Mouse (Mus musculus) MEL-GATA-1-ER (cell line): ENCODE results near the gene Cers3.

ENCODE experiments used
- DNase-seq: peaks from one replicate; pipeline ENCODE4 v3.0.0-alpha.2; 2012; ENCODE audit warnings: low read depth; ENCODE audit errors: extremely low read depth

Cers3 gene

DNA sequence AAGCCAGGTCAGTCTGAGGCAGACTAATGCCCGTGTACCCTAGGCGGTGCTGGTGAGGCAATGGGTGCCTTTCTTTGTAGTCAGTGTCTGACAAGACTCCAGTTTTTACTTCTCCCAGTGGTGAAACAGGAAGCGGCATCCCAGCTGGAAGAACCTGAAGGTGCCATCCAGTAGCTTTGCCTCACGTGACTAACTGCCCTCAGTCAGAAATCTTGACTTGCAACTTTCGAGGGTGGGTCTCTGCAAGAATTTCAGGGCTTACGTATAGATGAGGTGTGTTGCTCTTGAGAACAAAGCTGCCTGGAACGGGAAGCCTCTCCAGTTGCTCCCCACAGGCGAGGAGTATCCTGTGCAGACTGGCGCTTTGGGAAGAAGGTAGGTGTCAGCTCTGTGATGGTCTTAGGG lies at the start of gene Cers3:
Gene Cers3 (plus strand): TSS at position 128 of the 405 bp plus-strand sequence.
- DNase-seq, result no peak

DNA sequence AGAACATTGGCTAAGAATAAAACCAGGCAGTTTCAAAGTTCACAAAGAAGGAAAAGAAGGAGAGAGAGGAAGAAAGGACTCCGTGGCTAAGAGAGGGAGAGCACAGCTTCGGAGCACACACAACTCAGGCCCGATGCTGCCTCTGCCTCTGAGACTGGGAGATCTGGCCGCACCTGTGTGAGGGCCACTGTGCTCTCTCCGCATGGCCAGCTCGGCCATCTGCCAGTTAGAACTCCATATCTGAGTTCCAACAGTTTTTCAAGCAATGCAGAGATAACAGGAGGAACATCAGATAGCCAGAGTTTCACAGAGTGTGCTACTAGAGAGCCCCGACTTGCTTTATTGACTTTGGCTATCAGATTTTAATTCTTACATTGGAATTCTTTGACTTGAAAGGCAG lies 48.8 kb upstream of the Cers3 start:
- no peak for DNase-seq

DNA sequence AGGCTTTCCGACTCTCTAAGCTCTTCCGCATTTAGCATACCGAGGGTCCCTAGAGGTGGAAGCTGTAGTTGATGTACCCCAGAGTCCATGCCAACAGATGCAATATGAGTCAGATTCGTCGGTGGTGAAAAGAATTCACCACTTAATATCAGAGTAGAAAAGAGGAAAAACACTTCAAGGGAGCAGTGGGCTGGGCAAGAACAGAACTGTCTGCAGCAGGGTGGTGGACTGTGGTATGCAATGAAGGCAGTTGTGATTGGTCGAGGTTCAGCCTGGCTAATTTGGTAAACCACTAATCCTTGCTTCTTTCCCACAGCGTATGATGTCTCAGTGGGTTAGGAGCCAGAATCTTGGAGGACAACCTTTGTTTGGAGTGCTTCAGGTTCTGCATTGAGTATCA lies 40.6 kb upstream of the Cers3 start:
- no peak for DNase-seq

DNA sequence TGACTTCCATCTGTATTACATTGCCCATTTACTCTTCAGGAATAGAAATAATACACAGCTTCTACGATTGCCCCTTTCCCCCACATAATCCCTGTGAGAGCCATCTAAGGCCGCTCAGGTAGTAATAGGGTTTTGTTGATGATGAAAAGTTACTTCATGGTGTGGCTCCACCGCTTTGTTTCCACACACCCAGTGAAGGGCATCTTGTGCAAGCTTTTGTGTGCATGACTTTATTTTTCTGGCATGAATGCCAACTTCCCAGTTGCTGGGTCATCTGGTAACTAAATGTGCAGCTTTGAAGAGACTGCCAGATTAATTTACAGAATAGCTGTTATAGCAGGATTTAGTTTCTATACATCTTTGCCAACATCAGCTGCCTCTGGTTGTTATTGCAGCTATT lies 38.7 kb upstream of the Cers3 start:
- DNase-seq, result no peak

DNA sequence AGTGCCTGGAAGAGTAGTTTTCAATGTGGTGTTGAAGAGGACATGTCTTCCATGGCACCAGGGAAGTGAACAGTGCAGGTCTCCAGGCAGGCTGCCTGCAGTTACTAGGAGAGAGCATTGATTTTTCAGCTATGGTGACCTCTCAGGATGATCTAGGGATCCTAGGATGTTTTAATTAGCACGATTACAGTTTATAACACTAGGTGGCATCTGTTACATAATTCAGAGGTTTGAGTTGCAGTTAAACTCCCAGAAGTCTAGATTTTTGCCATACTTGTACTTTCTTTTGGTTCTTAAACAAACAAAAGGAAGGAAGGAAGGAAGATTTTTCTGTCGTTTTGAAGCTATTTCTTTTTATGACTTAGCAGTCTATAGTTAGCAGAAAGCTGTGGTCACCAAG lies 32.1 kb upstream of the Cers3 start:
- DNase-seq, result no peak

DNA sequence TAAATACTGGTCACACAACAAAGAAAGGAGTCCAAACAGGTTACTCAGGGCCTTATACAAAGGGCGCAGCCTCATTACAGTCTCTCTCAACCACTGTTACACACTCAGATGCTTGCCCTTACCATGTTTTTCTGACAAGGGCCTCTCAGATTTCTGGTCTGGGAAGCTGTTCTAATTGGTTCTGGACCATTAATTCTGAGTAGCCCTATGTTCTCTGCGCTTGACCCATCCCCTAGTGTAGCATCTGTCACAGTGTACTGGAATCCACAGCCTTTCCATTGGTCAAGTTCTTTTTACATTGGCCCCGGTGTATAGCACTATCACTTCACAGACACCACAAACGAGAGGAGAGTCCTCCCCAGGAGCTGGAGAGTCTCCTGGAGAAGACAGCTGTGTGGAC lies 18.8 kb upstream of the Cers3 start:
- no peak for DNase-seq

DNA sequence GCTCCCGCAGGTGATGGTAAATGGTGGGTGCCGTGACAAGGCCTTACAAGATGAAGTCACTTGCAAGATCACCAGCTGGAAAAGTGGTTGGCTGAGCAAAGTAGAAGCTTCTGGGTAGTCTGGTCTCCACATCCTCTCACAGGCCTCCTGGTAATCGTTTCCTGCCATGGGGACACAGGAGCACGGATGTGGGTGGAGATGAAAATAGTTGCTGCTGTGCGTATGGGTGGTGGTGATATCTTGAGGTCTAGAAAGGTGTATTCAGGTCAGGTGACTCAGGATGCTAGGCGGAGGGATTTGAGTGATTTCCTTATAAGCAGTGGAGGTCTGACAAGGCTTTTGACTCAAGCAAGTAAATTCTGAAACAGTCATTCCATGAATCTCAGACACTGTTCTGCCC lies 18.4 kb upstream of the Cers3 start:
- DNase-seq, result no peak

DNA sequence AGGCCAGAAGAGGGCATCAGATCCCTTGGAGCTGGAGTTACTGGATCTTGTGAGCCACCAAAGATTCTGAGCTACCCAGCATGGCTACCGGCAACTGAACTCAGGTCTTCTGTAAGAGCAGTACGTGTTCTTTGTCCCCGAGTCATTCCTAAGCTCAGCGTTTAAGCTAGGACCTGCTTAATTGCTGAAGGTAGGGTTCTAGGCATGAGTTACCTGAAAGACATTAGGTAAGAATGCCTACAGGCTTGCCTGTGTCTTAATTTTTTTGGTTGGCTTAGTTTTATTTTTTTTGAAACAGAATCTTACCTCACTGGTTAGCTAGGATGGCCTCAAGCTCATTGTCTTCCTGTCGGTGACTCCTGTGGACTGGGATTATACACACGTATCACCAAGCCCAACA lies 15.2 kb upstream of the Cers3 start:
- DNase-seq, result no peak

DNA sequence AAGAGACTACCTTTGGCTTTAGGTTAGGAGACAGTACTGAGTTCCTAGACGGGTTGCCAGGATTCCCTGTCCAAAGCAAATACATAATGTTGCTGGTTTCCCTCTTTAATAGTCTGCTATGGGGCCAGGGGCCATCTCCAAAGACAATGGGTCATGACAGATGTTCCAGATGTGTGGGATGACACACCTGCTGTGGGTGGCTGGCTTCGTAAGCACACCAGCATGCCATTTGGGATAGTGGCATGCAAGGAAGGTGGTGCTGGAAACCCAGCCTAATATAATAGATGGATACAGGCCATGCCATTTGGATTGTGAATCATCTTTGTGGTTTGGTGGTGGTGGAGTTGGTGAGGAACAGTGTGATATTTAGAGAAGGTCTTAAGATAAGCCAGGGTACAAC lies 14.1 kb upstream of the Cers3 start:
- no peak for DNase-seq

DNA sequence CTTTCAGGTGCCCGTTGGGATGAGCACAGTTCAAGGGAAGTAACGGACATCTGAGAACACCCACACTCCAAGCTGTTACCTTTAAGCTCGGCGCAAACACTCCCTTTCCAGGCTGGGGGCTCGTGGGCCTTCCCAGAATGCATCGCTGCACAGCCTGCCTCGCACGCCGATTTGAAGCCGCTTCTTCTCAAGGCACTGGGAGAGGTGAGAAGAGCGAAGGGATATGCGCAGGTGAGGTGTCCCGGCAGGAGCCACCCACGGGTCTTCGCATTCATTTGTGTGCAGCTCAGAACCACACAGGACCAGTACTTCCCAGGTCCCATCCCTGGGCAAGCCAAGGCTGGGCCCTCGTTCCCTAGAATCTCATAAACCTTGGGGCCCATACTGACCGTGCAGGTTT lies 9.9 kb upstream of the Cers3 start:
- no peak for DNase-seq

DNA sequence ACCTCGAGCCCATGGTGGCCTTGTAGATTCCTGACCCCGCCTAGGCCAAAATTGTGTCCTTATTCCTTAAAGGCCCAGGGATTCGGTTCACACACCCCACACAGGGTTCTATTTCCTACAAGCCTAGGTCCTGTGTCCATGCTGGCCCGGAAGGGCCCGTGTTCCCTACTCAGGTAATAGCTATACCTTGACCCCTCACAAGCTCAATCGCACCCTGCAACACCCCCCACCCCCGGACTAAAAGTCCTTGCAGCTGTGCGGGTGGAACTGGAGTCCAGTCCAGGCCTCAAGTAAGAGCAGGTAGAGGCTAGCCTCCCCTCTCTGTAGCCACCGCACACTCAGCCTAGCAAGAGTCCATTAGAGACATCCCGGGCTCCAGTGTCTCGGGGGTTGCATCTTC lies 9.4 kb upstream of the Cers3 start:
- no peak for DNase-seq

DNA sequence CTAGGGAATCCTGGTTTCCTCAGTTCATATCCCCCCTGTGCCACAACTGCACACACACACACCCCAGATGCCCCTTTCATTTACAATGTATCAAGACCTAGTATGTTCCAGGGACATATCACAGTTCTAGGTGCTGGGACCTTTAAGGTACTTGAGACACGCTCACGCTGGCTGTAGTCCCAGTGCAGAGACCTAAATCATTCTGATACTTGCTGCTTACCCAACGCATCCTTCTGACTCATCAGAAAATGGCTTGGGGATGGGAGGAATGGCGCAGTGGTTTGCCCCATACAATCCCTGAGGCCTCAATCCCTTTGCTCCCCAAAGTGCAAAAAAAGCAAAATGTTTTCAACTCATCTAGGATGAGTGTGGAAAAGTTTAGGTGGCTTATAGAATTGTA lies 8.8 kb upstream of the Cers3 start:
- DNase-seq, result no peak

DNA sequence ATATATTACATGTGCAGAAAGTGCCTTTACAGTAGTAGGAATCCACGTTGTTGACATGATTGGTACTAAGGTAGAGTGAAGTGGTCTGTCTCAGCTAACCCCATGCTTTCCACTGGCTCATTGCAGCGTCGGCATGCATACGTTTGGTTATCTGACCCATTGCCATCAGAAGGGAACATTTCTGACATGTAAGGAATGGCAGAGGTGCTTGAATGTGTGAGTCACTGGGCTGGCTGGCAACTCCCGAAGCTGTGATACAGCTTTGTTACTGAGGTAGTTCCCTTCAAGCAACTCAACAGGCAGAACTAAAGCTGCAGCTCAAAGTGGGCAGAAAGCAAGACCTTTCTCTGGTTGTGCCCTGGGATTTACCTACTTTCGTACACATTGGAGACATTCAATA lies 8.3 kb upstream of the Cers3 start:
- no peak for DNase-seq

DNA sequence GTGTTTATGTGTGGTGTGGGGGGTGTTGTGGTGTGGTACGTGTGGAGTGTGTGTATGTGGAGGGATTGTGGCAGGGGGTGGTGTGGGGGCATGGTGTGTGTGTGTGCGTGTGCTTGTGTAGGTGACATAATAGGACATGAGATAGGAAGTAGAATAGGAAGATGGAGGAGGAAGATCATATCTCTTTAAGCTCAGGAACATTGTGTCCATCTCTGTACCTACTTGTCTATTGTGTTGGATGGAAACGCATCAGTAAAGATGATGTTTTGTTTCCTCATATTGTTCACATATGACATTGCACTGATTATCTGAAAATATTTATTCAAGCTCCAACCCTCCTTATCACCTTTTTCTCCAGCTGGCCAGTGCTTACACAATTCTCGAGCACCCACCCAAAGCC lies 5.9 kb upstream of the Cers3 start:
- no peak for DNase-seq

DNA sequence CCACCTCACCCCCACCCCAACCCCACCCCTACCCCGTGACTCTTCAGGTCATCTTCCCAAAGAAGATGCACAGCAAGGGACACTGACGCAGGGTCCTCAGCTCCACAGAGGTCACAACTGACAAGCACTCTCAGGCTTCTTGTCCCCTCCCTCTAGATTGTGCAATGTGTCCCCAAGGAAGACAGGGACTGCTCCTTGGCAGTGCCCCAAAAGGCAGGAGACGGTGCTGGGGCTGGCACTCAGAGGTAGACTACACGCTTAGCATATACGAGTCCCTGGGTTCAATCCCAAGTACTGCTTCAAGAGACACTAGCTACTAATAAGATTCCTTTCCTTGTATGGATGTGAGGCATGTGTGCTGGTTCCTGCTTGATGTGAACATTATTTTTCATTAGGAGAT lies 2.3 kb upstream of the Cers3 start:
- DNase-seq, result no peak

DNA sequence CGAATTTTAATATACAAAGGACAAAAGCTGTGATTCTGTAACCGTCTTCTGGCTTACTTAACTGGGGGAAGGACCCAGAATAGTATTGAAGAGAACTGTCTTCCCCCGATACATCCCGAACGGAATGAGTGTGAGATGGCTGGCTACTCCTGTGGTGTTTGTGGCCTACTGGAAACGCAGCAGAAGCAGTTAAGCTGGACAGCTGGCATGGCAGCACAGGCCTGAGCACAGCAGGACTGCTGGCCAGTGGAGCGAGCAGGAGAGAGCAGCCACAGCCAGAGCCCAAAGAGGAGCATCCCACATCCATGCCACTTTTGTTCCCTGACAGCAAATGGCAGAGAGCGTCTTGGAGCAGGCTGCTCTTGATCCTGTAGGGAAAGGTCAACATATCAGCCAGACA lies 1.9 kb upstream of the Cers3 start:
- DNase-seq, result no peak

DNA sequence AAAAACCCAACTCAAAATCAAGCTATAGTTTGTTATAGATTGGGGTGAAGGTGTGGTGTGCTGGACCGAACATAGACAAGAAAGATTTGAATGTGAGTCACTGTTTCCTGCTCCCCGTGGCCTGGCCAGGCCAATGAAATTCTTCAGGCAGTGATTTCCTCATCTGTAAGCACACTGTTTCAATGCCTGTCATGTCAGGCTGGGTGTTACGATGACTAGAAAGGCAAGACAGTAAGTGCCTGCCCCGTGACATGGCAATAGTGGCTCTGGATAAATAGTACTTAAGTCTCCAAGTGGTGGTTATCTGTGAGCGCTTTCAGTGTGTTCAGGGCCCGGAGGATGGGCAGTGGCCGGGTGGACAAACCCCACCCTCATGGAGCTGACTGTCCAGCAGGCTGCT lies 3.7 kb downstream of the Cers3 start:
- DNase-seq, result no peak

DNA sequence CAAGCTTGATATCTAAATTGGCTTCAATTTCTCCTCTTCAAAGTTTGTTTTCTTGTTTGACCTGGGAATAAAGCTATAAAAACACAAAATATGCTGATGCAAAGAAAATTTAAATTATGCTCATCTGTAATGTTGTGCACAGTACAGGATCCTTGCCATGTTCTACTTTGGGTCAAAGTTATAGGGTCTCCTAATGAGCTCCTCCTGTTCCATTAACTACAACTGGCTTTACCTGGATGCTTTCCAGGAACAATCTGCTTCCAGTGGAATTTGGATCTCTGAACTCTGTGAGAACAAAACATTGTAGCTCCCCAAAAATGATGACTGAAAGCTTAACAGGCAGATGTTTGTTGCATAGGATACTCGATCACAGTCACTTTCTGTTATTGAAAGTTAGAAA lies 6.7 kb downstream of the Cers3 start:
- DNase-seq, result no peak

DNA sequence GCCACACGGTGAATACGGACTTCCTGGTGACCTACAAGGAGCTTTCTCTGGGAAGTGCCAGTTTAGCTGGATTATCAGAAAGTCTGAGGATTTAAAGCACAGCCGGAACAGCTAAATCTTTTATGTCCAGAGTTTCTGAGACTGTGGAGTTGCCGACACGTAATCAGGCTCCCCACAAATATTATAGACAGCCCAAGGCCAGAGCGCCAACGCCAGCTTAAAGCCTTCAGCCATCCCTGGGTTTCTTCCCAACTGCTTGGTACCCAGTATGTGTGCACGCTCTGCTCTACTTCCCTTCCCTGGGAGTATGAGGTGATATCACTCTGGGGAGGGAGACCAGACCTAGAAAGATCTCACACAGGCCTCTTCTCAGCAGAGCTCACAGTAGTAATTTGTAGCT lies 10.5 kb downstream of the Cers3 start:
- no peak for DNase-seq

DNA sequence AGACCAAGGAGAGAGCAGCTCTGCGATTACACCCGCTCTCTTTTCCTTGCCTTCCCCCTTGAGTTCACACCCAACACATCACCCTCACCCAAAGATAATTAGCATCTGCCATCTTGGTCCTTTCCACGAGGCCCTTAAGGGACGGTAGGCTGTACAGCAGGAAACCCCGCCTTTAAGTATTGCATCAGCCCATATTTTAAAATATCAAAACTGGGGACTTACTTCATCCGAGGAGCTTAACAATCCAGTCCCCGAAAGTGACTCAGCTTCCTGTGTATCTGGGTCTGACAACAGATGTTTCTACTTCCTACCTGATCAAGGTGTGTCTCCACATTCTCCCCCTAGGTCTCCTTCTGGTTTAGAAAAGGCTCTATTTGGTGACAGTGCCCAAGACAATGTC lies 12.3 kb downstream of the Cers3 start:
- DNase-seq, result no peak

DNA sequence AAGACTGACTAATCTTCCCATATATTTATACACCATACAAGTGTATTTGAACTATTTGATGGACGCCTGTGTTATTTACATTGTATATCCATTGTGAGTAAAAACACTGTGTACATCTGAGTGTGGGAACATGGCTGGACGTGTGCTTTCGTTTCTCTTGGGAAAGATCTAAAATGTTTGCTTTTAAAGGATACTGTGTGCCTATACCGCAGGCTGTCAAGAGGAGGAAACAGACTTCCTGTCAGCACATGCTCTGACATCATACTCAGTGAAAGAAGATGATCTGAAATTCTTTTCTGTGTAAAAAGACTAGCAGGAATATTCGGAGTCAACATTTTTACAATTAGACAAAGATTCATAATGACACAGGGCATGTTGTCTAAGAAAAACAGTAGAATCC lies 26.6 kb downstream of the Cers3 start:
- DNase-seq, result no peak

DNA sequence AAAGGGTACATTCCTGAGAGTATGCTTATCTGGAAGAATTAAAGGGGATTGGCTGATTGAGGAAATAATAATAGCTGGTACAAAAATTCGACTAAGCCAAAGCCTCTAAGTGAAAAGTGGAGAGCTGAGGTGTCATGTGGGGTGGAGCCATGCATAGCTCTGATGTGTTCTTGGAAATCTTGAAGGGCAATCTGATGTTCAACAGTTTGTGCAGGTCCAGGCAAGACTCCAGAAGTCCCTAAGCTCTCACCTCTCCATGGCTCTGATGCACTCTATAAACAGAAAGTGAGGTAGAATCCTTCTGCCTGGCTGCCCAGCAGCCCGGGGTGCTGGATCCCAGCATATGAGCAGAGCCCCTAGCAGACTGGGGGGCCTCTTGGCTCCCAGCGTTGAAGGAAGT lies 27.4 kb downstream of the Cers3 start:
- no peak for DNase-seq

DNA sequence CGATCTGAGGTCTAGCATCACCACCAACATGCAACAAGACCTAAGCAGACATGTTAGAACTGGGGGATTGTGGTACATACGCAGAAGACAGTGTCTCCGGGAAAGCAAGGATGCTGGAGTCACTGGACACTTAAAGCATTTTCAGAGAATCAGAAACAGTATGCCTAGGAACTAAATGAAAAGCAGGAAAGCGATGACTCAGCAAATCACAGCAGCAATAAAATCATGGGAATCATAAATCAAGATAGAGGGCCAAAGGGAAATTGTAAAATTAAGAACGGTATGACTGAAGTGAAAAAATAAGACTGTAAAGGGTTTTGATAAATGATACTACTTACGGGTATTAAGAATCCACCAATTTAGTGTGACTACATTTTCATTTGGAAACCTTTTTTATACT lies 27.9 kb downstream of the Cers3 start:
- DNase-seq, result no peak

DNA sequence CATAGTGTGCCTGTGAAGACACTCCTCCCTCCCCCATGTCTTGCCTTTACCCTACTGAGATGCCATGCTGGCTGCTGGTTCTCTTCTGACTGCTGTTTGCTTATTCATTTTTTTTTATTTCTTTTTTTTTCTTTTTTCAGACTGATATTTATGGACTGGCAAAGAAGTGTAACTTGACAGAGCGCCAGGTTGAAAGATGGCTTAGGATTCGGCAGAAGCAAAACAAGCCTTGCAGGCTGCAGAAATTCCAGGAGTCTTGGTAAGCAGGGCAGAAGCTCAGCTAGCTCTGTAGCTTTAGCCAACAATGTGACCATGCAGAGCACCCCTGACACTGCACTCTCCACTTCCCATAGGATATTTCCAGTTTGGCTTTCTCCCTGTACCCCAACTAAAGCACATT lies 36.1 kb downstream of the Cers3 start:
- no peak for DNase-seq
